Mouse (Mus musculus) myocyte (in vitro differentiated cells): Measurements from ENCODE around the gene Fmnl3.

ENCODE experiments used
- CEBPB ChIP-seq: IDR thresholded peaks from 2 replicates; pipeline ENCODE4 v1.6.1; 2011; ENCODE audit warnings: mild to moderate bottlenecking, moderate library complexity; ENCODE audit not compliant: poor library complexity, insufficient read depth, severe bottlenecking
- E2F4 ChIP-seq: IDR thresholded peaks from one replicate; pipeline ENCODE4 v1.6.1; 2011; ENCODE audit warnings: mild to moderate bottlenecking, control low read depth, moderate library complexity; ENCODE audit not compliant: insufficient read depth
- MAX ChIP-seq: IDR thresholded peaks from one replicate; pipeline ENCODE4 v1.6.1; 2011; ENCODE audit warnings: low read depth, mild to moderate bottlenecking, control low read depth
- MYOD1 ChIP-seq, 3 experiments: IDR thresholded peaks; one replicate each; pipeline ENCODE4 v1.6.1; 2011; ENCODE audit warnings: control low read depth in 2 of 3, low read depth in 2 of 3, mild to moderate bottlenecking in 2 of 3, moderate library complexity in 1 of 3; ENCODE audit not compliant: insufficient read length in 2 of 3, control insufficient read depth in 1 of 3
- MYOG ChIP-seq, 3 experiments: IDR thresholded peaks; one replicate each; pipeline ENCODE4 v1.6.1; 2011; ENCODE audit warnings: control low read depth in 2 of 3, low read depth in 2 of 3, mild to moderate bottlenecking in 2 of 3; ENCODE audit not compliant: insufficient read length in 2 of 3, control insufficient read depth in 1 of 3, insufficient read depth in 1 of 3
- POLR2A ChIP-seq: IDR thresholded peaks from one replicate; pipeline ENCODE4 v1.6.1; 2011; ENCODE audit warnings: low read depth, mild to moderate bottlenecking, control low read depth, moderate library complexity; ENCODE audit not compliant: insufficient read length
- POLR2AphosphoS2 ChIP-seq: IDR thresholded peaks from one replicate; pipeline ENCODE4 v1.6.1; 2011; ENCODE audit warnings: low read depth, control low read depth; ENCODE audit not compliant: insufficient read length
- SRF ChIP-seq: IDR thresholded peaks from one replicate; pipeline ENCODE4 v1.6.1; 2011; ENCODE audit warnings: low read depth; ENCODE audit not compliant: control insufficient read depth, insufficient read length
- TCF12 ChIP-seq: IDR thresholded peaks from one replicate; pipeline ENCODE4 v1.6.1; 2011; ENCODE audit warnings: mild to moderate bottlenecking, control low read depth; ENCODE audit not compliant: poor library complexity, insufficient read depth, severe bottlenecking
- TCF3 ChIP-seq: IDR thresholded peaks from one replicate; pipeline ENCODE4 v1.6.1; 2011; ENCODE audit warnings: low read depth, control low read depth; ENCODE audit not compliant: insufficient read length
- USF1 ChIP-seq: IDR thresholded peaks from one replicate; pipeline ENCODE4 v1.6.1; 2011; ENCODE audit warnings: low read depth, mild to moderate bottlenecking, control low read depth, moderate library complexity

DNA sequence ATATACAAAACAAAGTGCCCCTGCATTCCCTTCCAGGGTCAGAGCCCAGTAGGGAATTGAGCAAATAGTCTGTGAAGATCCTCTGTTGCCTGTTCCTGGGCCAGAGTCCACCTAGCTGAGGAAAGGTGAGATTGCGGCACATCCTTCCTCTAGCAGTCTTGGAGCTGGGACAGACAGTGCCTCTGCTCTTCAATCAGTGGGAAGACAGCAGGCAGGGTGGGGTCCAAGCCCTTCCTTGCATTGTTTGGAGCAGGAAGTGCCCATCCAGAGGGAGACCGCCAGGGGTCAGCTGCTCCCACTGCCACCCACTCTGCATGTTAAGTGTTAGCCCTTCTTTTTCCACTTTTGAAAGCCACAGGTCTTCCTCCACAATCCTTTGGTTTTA is 53.0 kb downstream of the Fmnl3 start:
- TF ChIP-seq POLR2A = no peak
- no peak for TF ChIP-seq TCF12
- TF ChIP-seq MYOD1 (IDR thresholded peaks at IDR 0.05; ENCODE audit: control insufficient read depth in 1 of 3, insufficient read length in 2 of 3, low read depth in 2 of 3) = no peak
- no peak for TF ChIP-seq POLR2AphosphoS2
- no peak for TF ChIP-seq TCF3
- no peak for TF ChIP-seq USF1
- TF ChIP-seq MAX = no peak
- no peak for TF ChIP-seq SRF
- no peak for TF ChIP-seq E2F4
- TF ChIP-seq CEBPB = no peak
- no peak for TF ChIP-seq MYOG (IDR thresholded peaks at IDR 0.05; ENCODE audit: control insufficient read depth in 1 of 3, insufficient read depth in 1 of 3, insufficient read length in 2 of 3, low read depth in 2 of 3)
